Mouse (Mus musculus): ENCODE data around the gene Armc10.
"Not testable (repeated sequence)": the region's sequence is repeated elsewhere in the genome, so short reads cannot be mapped to it uniquely, and the experiment has no call there.

Gene Armc10

GRCm38 (mm10) chr5:21645439-21646132 is at the start of gene Armc10, which contains the start of gene Fbxl13:
Armc10 (plus strand) TSS chr5:21645813.
Fbxl13 (minus strand) TSS chr5:21645634.
- in situ Hi-C loops (cut with MboI, MseI), result no loop called here

DNA sequence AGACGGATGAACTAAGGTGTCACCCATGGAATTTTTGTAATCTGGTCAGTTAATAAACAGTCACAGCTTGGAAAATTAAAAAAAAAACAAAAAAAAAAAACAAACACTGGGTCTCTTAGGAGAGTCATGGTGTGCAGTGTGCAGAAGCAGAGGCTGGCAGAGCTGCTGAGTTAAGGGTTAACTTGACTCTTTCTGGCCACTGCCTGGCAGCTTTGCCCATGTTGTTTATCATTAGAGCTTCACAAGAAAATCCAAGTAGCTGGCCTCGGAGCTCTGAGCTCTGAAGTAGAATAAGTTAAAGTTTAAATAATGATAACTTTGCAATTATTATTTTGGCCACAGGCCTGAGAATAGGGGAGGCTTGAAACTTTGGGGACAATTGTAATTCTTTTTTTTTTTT is 46.1 kb upstream of the Armc10 start:
- in situ Hi-C loops (cut with MboI, MseI), result not testable (repeated sequence)

DNA sequence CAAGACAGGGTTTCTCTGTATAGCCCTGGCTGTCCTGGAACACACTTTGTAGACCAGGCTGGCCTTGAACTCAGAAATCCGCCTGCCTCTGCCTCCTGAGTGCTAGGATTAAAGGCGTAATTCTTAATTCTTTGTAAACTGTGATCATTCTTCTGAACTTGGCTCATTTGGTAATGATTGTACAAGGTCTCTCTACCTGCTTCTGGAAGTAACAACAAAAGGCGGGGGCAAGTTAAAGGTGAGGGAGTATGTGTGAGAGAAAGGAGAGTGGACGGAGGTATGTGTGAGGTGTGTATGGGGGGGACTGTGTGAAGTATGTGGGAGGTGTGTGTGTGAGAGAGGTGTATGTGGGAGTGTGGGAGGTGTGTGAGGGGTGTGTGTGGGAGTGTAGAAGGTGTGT is 45.7 kb upstream of the Armc10 start:
- in situ Hi-C loops (cut with MboI, MseI), result no loop called here

GRCm38 (mm10) chr5:21605936-21606335 is 39.7 kb upstream of the Armc10 start:
- in situ Hi-C loops (cut with MboI, MseI), result no loop called here

GRCm38 (mm10) chr5:21608311-21609304 is 37.0 kb upstream of the Armc10 start:
- in situ Hi-C loops (cut with MboI, MseI), result no loop called here

DNA sequence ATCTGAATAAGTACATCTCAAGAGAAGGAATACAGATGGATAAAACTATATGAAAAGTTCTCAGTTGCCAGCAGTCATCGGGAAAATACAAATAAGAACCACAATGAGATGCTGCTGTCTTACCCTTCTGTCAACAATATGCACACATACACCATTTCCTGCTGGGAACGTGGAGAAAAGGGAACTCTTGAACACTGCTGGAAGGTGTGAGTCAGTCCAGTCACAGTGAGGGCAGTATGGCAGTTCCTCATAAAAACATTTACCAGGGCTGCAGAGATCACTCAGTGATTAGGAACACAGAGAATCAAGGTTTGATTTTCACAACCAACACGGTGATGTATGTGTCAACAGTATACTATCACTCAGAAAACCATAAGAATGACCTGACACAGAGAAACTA is 34.6 kb upstream of the Armc10 start:
- in situ Hi-C loops (cut with MboI, MseI), result no loop called here

- in situ Hi-C loops (cut with MboI, MseI), result not testable (repeated sequence)
These were observed 31.3 kb upstream of the Armc10 start for GRCm38 (mm10) chr5:21614299-21614698.

GRCm38 (mm10) chr5:21616450-21617009 is 29.1 kb upstream of the Armc10 start:
- in situ Hi-C loops (cut with MboI, MseI), result no loop called here

DNA sequence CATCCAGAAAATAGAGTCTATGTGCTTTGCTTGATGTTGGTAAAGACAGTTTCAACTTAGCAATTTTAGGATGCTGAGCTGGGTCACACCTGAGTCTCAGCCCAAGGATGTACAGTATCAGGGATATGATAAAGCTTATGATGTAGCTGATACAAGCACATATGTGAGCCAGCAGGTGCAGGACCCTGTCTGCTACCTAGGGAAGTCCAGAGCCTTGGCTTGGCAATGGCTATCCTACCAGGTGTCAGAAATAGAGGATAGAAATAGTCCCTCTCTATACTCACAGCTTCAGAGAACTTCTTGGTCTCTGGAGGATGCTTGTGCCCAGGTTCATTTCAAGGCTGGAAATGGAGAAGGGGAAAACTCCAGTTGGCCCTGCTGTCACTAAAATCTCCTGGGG is 19.7 kb upstream of the Armc10 start:
- in situ Hi-C loops (cut with MboI, MseI), result loop anchor here (10.0 kb wide), 1 partner anchor 1901 kb away; no protein-coding TSS in a partner anchor

- in situ Hi-C loops (cut with MboI, MseI), result loop anchor here (5.0 kb wide), 1 partner anchor 91 kb away; no protein-coding TSS in a partner anchor
These were observed 4.7 kb upstream of the Armc10 start for GRCm38 (mm10) chr5:21640961-21641360.

- in situ Hi-C loops (cut with MboI, MseI), result loop anchor here (5.0 kb wide), 1 partner anchor 89 kb away; no protein-coding TSS in a partner anchor
These were observed 2.0 kb upstream of the Armc10 start for GRCm38 (mm10) chr5:21643606-21644005.

GRCm38 (mm10) chr5:21644891-21645438 is 648 bp upstream of the Armc10 start:
- in situ Hi-C loops (cut with MboI, MseI), result loop anchor here (5.0 kb wide), 1 partner anchor 87 kb away; no protein-coding TSS in a partner anchor

DNA sequence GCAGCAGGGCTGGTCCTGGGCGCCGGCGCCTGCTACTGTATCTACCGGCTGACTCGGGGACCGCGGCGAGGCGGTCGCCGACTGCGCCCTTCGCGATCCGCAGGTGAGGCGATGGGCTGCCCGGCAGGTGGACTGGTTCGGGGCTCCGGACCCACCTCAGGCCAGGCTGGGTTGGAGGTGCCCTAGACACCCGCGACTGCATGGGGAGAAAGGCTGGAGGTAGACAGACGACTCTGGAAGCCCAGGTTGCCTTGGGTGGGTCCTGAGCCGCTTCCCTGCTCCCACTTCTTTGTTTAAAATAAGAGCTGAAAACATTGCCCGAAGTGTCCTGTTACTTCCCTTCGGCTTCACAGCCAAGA is 499 bp downstream of the Armc10 start:
- in situ Hi-C loops (cut with MboI, MseI), result no loop called here

DNA sequence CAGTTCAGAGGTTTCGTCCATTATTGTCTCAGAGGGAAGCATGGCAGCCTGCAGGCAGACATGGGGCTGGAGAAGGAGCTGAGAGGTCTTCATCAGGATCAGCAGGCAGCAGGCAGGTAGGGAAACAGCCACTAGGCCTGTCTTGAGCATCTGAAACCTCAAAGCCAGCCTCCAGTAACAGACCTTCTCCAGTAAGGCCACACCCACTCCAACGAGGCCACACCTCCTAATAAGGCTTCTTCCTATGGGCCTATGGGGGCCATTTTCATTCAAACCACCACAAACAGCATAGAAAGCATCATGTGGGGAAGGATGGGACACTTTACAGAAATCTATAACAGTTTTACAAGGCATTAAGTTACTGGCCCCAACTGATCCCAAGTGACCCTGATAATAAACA is 5.1 kb downstream of the Armc10 start:
- in situ Hi-C loops (cut with MboI, MseI), result no loop called here

GRCm38 (mm10) chr5:21651885-21652612 is 6.4 kb downstream of the Armc10 start:
- in situ Hi-C loops (cut with MboI, MseI), result no loop called here

DNA sequence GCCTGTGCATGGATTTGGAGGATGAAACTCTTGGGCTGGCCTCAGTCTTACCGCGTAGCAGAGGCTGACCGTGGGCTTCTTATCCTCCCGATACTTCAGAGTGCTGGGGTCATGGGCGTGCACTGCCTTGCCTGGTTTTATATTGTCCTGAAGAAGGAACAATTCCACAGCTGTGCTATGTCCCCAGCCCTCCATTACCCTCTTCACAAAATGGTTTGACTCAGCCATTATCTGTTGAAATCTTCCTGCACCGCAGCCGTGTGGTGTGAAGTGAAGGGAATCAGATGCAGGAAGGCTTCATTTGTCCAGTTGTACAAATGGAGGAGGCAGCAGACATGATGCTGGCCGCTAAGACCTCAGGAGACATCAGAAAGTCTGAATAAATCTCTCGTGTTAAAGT is 11.3 kb downstream of the Armc10 start:
- in situ Hi-C loops (cut with MboI, MseI), result no loop called here

GRCm38 (mm10) chr5:21658038-21658437 is 12.4 kb downstream of the Armc10 start:
- in situ Hi-C loops (cut with MboI, MseI), result no loop called here

DNA sequence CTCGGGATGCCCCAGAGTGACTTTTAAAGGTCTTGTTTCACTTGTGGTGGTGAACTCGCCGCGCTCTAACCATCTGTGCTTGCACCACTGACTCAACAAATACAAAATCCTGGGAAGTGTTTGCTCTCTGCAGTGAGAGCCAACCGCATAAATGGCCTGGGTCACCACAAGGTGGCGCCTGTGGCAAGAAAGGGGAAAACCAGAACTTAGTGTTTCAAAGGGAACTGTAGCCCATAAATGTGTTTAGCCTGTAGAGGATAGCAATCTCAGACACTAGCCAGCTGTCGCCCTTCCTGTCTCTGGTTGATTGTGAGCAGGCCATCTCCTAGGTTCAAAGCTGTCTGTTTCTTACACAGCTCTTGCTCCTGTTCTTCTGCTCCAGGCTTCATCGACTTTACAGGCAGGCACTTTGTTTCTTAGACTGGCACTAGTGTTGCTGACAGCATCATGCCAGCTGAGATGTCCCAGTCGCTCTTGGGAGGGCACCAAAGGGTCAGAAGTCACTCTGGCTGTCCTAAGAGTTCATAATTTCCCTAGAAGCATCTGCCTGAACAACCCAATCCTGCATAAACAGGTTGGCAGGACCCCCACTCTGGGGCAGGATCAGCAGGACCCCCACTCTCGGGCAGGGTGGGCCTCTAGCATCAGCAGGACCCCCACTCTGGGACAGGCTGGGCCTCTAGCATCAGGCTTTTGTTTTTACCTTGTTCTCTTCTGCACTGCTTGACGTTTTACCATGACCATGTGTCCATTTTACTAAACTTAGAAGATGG is 13.2 kb downstream of the Armc10 start:
- in situ Hi-C loops (cut with MboI, MseI), result no loop called here

DNA sequence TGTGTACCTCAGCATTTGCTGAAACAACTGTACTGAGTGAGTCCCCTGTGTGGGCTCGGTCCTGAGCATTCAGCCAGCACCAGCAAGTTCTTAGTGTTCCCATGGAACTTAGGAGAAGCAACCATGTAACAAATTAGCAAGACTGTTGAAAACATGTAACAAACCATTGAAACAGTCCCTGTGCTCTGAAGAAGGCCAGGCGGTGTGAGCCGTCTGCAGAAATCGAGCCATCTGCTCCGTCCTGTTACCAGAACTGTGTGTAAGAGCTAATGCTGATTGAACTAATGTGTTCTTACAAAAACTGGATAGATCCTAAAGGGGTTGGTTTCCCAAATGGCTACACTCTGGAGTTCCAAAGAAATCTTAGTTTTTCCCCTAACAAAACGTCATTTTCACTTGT is 15.2 kb downstream of the Armc10 start:
- in situ Hi-C loops (cut with MboI, MseI), result no loop called here

DNA sequence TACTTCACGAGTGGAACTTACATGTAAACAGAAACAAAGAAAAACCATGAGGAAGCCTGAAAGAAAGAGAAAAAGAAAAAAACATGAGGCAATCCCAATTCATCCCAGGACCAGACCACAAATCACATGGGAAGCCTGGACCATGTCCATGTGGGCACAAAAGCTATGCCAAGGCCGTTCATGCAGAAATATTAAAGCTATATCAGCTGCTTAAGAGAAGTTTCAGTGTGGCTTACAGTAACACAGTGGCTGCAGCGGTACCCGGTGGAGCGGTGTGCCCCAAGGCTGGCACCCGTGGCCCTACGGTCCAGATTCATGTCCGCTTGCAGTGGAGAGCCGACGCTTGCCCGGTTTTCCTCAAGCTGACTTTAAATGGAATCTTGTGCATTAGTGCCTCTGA is 17.5 kb downstream of the Armc10 start:
- in situ Hi-C loops (cut with MboI, MseI), result no loop called here
